Mouse (Mus musculus): Measurements from ENCODE around the gene Mybphl. TPM values are rescaled to one million over a fixed set of nuclear protein-coding genes. Genes with fewer than 3 reads are reported as not detected.

The Mybphl gene
- not detected for total RNA-seq (2023)

DNA sequence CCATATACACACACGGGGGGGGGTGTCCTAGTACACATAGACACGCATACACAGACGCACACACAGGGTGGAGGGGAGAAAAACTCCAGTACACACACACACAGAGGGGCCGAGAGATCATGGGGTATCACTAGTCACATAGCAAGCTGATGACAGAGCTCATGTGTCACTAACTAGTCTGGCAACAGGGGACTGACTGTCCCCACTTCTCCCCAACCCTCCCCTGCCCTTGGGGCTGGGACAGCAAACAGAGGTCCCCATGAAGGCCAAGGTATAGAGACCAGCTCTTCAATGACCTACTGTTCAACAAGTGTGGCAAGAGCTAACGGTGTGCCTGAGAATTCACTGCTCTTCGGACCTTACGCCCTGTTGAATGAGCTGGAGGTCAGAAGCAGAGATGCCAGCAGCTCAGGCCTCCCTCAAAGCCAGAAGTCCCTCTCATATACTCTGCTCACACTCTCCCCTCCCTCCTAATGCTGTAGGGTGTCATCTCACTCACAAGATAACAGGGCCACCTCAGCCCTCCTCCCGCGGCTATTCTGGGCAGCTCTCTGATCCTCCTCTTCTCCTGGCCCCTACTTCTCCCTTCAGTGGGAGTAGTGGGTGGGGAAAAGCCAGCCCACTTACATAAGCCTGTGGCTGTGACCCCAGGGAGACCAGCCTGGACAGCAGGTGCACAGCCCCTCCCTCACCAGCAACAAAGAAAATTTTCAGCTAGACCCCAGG is at the start of gene Mybphl:
Gene Mybphl (plus strand): TSS at position 642 of the 726 bp plus-strand sequence.

GRCm38 (mm10) chr3:108383485-108384354 is 19.0 kb downstream of the Mybphl start, which contains the start of gene Psrc1:
Gene Psrc1, plus strand, starts transcription at chr3:108383839.

DNA sequence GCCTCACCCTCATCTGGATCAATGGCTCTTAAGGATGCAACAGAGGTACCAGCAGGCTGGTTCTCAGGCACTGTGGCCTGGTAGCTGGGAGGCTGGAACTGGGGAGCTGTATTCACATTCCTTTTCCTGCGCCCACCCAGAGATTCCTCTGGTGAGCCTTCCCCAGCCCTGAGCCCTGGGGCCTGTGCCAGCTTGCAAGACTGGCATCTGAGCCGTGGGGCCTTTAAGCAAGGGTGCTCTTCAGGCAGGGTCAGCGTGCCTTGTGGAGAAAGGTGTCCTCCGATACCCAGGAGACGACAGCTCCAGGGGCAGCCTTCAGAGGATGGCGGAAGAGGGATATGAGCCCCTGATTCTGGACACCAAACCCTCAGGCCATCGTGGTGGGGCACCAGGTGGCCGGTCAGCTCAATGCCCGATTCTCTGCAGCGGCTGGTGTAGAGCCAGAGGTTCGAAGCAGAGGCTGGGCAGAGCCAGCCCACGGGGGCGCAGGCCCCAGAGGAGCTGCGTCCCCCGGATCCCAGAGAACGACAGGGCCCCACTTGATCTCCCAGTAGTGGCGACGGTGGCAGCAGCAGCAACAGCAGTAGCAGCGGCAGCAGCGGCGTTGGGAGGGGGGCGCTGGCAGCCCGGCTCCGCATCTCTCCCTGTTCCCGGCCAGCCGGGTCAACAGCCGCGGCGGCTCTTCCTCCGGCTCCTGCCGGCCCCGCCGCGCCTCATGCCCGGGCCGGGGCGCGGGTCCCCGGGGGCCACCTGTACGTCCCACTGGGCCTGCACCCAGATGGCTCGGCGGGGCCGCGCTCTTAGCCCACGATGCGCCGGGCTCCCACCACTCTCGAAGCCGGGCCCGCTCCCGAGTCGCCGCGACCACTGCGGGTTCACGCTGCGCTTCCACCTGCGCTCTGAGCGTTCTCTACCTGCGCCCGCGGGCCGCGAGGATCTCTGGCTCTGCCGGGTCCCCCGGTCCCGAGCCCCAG is 50.4 kb downstream of the Mybphl start, which contains the start of gene Celsr2:
Gene Celsr2 (minus strand): TSS at position 696 of the 974 bp plus-strand sequence.

Other genes with a start within 250 kb of the Mybphl start
- 77.8 TPM for gene Gnai3, start 218.8 kb upstream of the Mybphl start, total RNA-seq (2023)
- gene Gpr61, start 210.0 kb upstream of the Mybphl start, total RNA-seq (2023) = not detected
- gene Amigo1, start 178.6 kb upstream of the Mybphl start, total RNA-seq (2023) = 3.4 TPM
- gene Cyb561d1, start 163.7 kb upstream of the Mybphl start, total RNA-seq (2023) = 25.2 TPM
- gene Atxn7l2, start 154.0 kb upstream of the Mybphl start, total RNA-seq (2023) = 38.6 TPM
- gene Sypl2, start 138.3 kb upstream of the Mybphl start, total RNA-seq (2023) = not detected
- gene Psma5, start 108.0 kb upstream of the Mybphl start, total RNA-seq (2023) = 36.6 TPM
- 0.95 TPM for gene Sort1, start 80.8 kb upstream of the Mybphl start, total RNA-seq (2023)
- gene Psrc1, start 18.9 kb downstream of the Mybphl start, total RNA-seq (2023) = 0.40 TPM
- gene Celsr2, start 50.6 kb downstream of the Mybphl start, total RNA-seq (2023) = 7.8 TPM
- gene Sars, start 80.3 kb downstream of the Mybphl start, total RNA-seq (2023) = 143 TPM
- not detected for gene 1700013F07Rik, start 169.2 kb downstream of the Mybphl start, total RNA-seq (2023)
- gene 5330417C22Rik, start 171.6 kb downstream of the Mybphl start, total RNA-seq (2023) = 0.09 TPM
- 37.3 TPM for gene Tmem167b, start 197.6 kb downstream of the Mybphl start, total RNA-seq (2023)
- gene Taf13, start 206.8 kb downstream of the Mybphl start, total RNA-seq (2023) = 28.9 TPM
- 15.6 TPM for gene Wdr47, start 226.4 kb downstream of the Mybphl start, total RNA-seq (2023)

All from CD8-positive naive resting alpha-beta T cell, adult 57 days (primary cell).